Mouse (Mus musculus): ENCODE data around the gene Pip5k1b. TPM values are rescaled to one million over a fixed set of nuclear protein-coding genes. Genes with fewer than 3 reads are reported as not detected.
A peak's percentile ranks its signal among the peaks of the same experiment; 100 is the strongest.

Gene Pip5k1b
- total RNA-seq, 4 experiments from 2014 or later: 18.2 to 21.0 (median 20.2) TPM

DNA sequence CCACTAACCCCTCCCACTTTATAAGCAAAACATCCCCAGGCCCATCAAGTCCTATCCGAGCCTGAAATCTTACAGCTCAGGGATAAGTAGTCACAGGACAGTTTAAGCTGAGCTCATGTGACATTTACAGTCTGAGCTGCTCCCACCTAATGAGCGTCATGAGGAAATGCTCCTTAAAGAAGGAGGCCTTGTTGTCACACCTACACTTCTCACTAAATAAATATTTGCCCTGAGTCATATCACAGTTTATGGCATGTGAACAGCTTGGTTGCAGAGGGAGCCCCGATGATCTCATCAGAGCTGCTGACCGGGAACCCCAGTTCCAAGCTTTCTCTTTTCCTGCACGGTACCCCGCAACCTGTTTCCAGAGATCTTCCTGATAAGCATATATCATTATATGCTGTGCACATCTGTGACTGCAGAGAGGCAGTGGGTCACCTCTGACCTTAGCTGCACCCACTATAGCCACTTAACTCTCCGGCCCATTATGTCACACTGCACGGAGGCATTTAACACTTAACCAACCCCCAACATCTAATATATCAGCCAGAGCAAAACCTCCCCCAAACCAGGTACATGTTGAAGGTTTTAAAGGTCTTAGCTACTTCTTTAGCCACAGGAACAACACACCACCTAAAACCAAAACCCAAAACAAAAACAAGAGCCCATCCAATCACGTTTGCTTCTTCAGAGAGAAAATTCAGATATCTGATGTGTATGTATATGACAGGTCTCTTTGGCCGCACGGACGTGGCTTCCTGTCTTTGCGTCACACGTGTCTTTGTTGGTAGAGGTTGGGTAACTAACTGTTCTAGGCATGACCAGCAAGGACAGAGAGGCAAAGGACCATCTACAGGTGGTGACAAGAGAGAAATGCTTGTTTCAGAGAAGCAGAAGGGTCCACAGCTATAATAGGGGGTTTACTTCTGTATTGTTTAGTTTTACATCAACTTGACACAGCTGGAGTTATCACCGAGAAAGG lies 40.7 kb downstream of the Pip5k1b start:
- DNase-seq: no peak

DNA sequence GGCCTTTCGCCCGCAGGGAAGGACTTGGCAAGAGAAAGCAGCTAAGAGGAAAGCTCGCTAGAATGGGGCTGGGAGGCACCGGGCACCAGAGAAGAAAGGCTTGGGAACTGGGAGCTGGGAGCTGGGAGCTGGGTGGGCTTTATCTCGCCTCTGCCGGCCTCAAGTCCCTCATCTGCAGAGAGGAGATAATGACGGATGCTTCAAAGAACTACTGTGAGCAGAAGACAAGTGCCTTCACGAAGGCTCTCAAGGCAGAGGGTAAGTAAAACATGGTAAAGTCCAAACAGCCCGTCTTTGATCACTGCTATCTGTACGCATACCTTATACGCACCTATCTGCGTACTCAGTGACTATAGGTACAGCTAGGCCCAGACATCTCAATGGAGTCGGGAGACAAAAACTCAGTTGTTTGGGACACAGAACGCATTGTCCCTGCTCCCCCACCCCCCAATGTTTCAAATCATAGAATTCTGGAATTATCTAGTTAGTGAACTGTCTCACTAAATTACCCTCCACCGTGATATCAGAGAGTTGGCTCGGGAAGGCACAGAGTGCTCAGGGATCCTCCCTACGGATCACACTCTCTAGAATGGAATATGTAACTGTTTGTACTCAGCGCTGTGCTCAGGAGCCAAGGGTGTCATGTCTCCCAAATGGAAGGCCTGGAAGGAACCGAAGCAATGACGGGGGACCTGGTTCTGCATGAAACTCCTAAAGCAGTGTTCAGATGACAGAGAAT lies 42.4 kb downstream of the Pip5k1b start:
- no peak for DNase-seq

DNA sequence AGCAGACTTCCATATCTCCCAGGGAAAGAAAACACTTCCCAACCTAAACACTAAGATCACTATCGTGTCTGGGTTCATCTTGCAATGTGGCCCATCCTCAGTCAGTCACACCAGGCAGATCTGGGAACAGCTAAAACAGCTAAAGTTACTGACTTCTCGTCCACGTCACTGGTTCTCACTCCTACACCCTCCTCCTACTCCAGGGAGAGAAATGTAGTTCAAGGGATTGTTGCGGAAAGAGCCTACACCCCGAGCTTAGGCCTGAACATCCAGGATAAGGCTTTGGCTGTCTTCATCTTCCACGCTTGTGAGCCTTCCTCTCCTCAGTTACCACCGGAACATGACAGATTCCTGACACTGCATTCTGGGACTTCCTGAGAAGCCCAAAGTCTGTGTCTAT lies 43.7 kb downstream of the Pip5k1b start:
- no peak for DNase-seq

DNA sequence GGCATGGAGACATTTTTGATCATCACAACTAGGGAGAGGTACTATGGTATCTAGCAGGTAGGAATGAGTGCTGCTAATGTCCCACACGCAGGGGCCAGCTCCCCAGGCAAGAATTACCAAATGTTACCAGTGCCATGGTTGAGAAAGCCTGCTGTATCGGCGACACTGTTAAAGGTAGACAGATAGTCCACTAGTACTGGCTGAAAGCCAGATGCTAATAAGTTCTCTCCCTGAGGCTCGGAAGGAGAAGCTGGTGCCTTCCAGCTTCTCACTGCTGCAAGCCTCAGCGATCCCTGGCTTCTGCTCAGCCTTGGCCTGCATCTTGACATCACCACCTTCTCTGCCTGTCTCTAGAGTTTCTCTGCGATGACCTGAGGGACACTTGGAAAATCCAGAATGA lies 46.3 kb downstream of the Pip5k1b start:
- DNase-seq: no peak

DNA sequence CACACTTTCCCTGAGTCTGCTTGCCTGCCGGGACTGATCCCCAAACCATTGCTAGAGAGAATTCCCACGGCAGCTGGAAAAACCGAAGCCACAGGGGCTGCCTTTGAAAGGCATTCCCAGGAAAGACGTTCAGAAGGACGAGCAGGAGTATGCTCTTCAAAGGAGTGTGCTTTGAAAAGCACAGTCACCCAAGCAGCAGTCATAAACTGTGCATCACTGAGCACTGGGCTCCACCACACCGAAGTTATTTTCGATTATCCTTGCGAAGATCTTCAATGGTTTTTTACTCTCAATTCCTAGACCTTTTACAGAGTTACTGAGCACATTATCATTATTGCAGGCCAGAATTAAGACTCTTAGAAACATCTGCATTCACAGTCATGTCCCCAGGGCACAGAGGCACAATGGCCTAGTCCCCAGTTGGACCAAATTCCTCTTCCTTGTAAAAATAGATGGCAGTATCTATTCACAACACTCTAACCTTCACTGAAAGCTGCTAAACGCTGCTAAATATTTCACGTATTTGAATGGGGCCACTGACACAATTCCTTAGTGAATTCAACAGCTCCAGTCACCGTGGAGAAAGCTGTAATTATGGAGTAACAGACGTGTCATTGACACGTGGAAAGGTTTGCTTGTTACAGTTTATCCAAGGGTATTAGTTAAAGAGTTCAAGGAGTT lies 47.4 kb downstream of the Pip5k1b start:
- no peak for DNase-seq

DNA sequence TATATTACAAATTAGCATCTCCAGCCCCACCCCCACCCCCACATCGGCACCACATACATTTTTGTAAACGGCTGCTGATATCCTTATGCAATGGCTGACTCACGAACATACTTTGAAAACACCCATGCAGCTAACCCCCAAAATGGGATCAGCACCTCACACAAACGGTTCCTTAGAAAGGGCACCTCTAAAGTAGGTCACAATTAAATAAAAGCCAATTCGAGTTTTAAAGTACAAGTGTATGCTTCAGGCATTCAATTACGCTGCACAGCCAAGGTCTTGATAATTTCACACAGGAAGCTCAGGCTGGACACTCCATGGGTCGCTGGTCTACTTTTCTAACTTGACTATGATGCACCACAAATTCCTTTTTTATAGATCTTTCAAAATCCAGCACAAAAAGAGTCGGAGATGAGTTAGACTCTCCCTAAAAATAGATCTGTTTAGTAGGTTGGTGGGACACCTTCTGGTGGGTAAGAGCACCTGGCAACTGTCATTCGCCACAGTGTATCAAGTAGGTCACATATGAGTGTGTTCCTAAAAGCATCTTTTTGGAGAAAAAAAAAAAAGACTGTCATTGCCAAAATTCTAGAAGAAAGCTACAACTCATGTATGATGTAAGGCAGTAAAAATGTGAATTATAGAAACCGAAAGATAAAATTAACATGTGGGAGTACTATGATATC lies 52.8 kb downstream of the Pip5k1b start:
- no peak for DNase-seq

DNA sequence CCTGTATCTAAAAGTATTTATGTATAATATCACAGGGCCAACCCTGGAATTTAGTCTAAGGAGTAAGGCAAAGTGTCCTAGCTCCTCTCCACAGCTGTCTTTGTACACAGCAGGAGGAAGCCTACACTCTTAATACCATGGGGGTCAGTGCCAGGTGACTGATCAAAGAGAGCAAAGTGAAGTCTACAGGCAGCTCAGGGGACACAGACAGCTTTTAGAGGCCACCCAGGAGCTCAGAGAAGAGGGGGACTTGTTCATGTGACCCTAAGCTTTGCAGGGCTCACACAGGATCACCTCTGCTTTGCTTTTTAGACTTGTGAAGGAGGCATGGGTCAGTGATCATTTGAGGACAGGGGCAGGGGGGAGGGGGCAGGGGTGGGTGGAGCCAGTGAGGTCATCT lies 54.1 kb downstream of the Pip5k1b start:
- no peak for DNase-seq

DNA sequence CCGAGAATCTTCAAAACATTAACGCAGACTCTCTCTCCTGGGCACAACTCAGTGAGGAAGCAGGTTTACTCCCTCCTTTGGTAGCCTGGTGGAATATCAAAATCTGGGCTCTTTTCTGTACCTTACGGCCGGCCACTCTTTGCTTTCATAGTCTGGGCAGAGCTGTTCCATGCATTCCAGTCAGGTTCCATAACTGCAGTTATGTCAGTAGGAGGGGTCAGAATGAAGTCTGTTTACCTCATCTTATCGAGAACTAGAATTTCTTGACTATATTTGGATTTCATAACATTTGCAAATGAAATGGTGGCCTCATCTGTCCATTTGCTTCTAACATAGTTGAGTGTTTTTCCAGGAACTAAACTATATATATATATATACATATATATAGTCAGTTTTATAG lies 55.2 kb downstream of the Pip5k1b start:
- no peak for DNase-seq

DNA sequence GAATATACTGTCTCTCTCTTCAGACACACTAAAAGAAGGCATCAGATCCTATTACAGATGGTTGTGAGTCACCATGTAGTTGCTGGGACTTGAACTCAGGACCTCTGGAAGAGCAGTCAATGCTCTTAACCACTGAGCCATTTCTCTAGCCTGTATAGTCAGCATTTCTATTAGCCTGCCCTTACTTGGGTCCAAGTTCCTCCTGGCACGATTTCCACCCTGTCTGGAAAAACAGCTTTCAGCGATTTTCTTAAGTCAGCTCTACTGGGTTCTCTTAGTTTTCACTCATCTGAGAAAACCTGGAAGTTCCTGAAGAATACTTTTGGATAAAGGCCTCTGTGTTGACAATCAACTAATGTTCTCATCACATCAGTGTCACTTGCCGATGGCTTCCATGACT lies 56.4 kb downstream of the Pip5k1b start:
- no peak for DNase-seq

DNA sequence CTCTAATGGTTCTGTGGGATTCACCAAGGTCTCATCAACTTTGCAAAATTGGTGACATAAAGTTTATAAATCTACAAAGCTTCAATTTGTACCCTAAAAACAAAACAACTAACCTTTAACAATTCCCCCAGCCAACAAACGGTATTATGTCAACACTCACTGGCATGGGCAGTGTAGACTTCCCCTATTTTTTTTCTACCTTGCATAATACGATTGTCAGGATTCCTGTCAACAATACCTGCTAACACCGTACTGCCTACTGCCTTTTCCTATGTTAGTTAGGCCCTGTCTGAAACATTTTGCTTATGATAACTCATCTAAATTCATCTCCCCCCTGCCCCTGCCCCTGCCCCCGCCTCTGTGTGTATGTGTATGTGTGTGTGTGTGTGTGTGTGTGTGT lies 61.8 kb downstream of the Pip5k1b start:
- DNase-seq: no peak

DNA sequence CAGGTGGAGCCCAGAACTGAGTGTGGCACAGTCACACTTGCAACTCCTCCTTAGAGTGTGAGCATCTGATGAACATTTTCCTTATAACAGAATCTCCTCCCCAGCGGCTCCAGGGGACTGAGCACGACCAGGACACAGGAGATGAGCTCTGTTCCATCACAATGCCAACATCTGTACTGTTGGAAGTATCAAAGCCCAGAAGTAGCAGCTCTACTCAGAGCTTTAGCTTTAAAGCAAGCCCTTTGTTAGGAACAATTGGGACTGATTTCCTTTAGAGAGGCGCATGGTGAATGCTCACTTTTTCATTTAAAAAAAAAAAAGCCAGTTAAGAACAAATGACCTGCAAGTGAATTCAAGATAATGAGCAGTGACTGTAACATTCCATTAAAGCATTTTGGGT lies 63.8 kb downstream of the Pip5k1b start:
- no peak for DNase-seq

DNA sequence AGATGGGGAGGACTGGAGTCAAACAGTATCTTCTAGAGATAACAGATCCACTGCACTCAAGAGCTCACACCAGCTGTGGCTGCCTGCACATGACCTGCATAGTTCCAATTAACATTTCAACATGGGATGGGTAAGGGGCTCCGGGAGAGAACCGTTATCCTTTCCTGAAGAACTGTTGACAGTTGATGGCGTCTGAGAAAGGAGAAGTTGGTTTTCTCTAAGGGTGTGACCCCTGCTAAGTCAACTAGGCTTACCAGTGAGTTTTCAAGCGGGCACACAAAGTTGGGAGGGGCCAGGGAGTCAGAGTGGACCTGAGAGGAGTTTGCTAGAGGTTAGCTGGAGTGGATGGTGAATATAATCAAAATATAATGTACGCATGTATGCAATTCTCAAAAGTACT lies 65.4 kb downstream of the Pip5k1b start:
- DNase-seq: no peak

DNA sequence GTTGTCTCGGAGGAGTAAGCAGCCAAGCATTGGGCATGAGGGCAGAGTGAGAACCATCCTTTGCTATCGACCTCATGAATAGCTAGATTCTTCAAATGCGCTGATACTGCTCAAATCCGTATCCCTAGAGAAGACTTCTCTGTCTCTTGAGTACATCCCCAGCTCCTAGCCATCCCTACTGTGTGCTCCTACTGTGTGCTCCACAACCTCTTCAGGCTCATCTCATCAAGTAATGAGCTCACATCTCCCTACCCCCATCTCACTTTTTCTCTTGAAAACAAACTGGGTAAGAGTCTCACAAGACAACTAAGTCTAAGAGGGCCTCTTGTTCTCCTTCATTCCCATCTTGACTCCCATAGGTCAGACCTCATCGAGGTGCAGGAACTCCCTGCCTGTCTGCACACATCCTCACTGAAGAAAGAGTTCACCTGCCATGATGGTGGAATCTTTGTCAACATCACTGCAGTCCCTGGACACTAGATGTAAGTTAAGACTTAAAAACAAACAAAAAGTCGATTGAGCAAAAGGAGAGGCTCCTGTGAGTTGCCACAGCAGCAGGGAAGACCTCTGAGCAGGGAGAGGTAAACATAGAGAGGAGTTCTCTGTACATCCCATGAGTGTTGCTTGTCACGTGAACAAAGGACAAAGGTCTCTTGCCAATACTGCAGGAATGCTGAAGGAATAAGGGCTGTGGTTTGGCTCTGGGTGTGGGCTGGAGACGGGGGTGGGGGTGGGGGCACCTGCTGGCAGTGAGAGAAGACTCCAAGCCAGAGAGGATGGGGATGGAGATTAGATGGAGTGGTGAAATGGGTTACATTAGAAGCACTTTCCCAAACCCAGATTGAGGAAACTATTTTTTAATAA lies 69.0 kb downstream of the Pip5k1b start:
- no peak for DNase-seq

DNA sequence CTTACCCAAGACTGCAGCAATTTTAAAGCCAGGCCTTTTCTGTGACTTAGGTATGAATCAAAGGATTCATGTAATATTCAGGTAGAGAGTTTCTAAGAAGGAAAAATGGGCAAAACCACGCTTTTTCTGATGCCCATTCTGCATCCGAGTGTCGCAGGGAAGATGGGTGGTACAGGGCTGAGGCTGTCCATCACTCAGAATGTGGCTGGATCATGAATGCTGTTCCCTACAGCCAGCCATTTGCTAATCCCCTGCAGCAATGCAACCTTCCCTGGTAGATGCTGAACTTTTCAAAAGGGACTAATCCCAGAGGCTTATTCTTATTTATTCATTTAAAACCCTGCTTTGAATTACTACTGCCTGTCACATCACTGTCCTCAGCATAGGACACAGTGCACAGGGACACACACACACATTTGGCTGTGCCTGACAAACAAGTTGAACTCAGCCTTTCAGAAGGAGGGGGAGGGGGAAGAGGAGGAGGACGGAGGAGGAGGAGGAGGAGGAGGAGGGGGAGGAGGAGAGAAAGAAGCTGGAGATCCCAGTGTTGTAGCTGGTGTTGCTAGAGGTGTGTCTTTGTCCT lies 71.0 kb downstream of the Pip5k1b start:
- DNase-seq: no peak

DNA sequence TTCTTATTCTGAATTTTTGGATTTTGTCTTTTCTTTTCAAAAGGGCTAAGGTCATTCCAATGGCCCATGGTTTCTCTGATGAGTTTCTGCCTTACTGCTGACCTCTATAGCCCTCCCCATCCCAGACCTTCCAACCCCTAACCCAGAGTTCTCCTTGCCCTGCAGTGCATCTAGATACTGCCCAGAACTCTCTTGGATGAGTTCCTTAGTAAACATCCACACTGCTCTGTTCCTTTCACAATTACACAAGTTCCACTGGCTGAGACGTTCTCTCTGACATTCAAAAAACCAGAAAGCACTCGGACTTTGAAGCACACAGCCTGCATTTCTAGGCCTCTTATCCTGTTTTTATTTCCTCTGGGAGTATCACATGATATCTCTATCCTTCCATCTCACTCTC lies 74.8 kb downstream of the Pip5k1b start:
- DNase-seq: no peak

DNA sequence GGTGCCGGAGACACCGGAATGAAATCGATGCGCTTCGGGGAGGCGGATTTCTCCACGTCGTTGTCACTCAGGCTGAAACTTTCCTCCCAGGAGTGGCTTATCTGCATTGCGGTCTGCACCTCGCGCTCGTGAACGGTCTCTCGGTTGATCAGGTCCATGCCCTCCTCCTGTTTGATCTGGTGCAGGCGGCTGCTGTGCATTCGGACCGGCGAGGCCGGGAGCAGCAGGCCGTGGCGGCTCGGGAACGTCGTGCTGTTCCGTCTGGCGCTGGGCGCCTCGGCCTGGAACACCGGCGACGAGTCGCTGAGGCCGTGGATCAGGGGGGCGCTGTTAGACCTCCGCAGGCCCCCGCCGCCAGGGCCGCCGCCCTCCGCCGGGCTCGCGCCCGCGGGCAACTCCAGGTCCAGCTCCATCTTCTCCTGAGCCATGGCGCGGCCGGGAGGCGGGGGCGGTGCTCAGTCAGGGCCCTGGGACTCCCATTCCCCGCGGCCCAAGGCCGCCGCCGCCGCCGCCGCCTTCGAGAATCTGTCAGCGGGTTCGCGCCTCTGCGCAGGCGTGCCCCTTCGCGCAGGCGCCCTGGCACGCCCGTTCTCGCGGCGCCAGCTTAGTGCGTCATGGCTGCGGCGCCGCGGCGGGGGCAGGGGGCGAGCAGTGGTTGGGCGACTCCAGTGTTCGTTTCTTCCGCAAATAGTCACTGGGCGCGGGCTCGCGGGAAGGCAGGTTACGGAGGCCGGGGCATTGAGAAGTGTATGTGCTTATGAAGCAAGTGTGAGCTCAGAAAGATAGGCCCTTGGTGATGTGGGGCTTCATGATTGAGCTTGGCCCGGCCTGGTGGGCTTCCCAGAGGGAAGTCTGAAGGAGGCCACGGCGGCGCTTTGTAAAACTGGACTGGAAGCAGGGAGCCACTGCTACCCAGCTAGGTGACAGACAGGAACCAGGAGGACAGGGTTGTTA lies 78.5 kb downstream of the Pip5k1b start, which contains the start of gene Fam122a:
Gene Fam122a (minus strand): TSS at position 428 of the 954 bp plus-strand sequence.
- DNase-seq: peak; percentile 85

DNA sequence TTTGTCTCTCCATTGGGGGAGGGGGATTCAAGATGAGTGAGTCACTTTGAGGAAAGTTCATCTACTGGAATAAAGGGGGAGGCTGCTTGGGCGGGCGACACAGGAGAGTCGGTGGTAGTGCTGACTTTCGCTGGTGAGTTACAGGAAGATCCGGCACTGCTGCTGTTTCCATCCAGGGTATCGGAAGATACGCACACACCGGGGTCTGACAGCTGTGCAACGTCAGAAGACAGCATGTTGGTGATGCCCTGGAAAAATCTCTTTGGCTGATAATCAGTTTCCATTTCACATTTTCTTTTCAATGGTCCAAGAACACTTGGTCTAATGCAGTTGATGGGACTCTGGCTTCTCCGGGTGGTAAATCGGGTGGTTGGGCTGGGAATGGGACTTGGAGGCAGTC lies 79.2 kb downstream of the Pip5k1b start:
- peak; percentile 35 for DNase-seq

DNA sequence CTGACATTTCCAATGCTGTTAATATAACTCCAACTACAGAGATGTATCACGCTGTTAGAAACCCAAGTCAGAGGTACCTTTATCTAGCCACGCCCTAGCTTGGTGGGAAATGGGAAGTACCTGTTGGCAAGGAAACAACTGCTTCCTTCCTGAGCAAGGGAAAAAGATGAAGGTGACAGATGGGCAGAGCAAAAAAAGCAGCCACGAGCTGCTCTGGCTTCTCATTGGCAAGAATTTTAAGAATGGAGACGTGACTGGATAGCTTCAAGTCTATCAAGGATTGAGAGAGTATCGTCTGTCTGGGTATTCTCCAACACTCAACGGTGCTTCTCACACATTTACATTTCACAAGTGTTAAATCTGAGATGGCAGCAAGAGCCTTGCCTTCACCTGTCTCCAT lies 80.4 kb downstream of the Pip5k1b start:
- no peak for DNase-seq

DNA sequence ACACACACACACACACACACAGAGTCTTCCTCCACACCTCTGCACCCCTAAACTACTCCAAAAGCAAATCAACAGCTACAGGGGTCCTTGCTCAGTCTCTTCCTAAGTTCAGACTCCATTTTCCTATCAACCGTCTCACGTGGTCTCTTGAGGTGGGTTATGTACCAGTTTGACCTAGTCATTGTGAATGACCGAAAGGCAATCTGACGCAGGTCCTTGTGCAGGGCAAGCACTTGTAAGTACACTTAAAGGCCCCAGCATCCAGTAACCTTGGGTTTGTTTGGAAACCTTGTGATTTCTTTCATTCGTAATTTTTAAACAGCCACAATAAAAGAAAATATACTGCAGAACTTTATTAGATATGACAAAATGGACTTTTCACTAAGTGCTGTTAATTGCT lies 83.2 kb downstream of the Pip5k1b start:
- DNase-seq: no peak

DNA sequence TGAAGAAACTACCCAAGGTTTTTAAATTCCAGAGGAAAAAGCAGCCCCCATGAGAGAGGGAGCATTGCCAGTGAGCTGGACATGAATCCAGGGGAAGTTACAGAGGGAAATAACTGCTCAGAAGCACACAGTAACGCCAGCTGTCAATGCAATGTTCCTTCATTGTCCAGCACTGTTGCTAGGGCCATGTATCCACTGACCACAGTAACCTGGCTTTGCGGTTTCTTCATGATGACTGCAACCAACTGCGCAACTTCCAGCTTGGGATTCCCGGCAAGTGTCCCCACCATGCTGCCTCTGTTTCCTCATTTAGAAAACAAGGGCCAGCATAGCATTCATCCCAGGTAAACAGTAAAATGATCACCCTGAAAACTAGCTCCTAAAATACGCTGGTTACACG lies 84.1 kb downstream of the Pip5k1b start:
- no peak for DNase-seq
